Mouse (Mus musculus): Measurements from ENCODE around the gene Ppp4c. TPM values are rescaled to one million over a fixed set of nuclear protein-coding genes. Genes with fewer than 3 reads are reported as not detected.

The Ppp4c gene
- total and polyA plus RNA-seq, 2 experiments from 2014 or later, result 126 to 143 TPM

GRCm38 (mm10) chr7:126760391-126760802 lies 31.9 kb downstream of the Ppp4c start:
- ATAC-seq (peak; percentile 61), DNase-seq (ENCODE audit: low spot score) (peak; percentile 77)
- peak overlapping the region; percentile 80 for H3K9ac ChIP-seq (replicated peaks; ENCODE audit: low read length)
- H3K9me3 ChIP-seq (ENCODE audit: low read length), result no peaks in the 10 kb centered on the region
- H3K27ac ChIP-seq, result peak overlapping the region; percentile 89
- peak overlapping the region; percentile 73 for H3K4me3 ChIP-seq (ENCODE audit: low read length)
- peak overlapping the region; percentile 98 for H3K4me2 ChIP-seq (ENCODE audit: low read depth, low read length)
- peaks cover 16% of the 10 kb centered on the region for H3K36me3 ChIP-seq (ENCODE audit: insufficient read depth, low read length)
- H3K27me3 ChIP-seq (ENCODE audit: insufficient read depth, low read length), result no peaks in the 10 kb centered on the region
- 10% methylated on average over 3 of the region's 3 CpGs for WGBS
- H3K4me1 ChIP-seq (ENCODE audit: insufficient read depth, low read length), result peaks cover 24% of the 10 kb centered on the region
- no peak for TF ChIP-seq CTCF (IDR thresholded peaks at IDR 0.05; ENCODE audit: low read depth)

GRCm38 (mm10) chr7:126759672-126760390 lies 32.5 kb downstream of the Ppp4c start:
- Histone ChIP-seq H3K4me3 (ENCODE audit: low read length) (peak overlapping the region; percentile 73), H3K36me3 (ENCODE audit: insufficient read depth, low read length) (peaks cover 11% of the 10 kb centered on the region), H3K27ac (peak overlapping the region; percentile 89), H3K4me1 (ENCODE audit: insufficient read depth, low read length) (peaks cover 24% of the 10 kb centered on the region), H3K9me3 (ENCODE audit: low read length) (no peaks in the 10 kb centered on the region), H3K4me2 (ENCODE audit: low read depth, low read length) (peak overlapping the region; percentile 98), H3K9ac (replicated peaks; ENCODE audit: low read length) (peak overlapping the region; percentile 80), H3K27me3 (ENCODE audit: insufficient read depth, low read length) (no peaks in the 10 kb centered on the region)
- no peak for TF ChIP-seq CTCF (IDR thresholded peaks at IDR 0.05; ENCODE audit: low read depth)
- ATAC-seq (peak; percentile 41), DNase-seq (ENCODE audit: low spot score) (no peak)
- 1% methylated on average over 23 of the region's 24 CpGs for WGBS

- Histone ChIP-seq H3K27me3 (ENCODE audit: insufficient read depth, low read length) (no peaks in the 10 kb centered on the region), H3K4me3 (ENCODE audit: low read length) (peak within 1 kb of the TSS; percentile 73), H3K4me1 (ENCODE audit: insufficient read depth, low read length) (peaks cover 24% of the 10 kb centered on the region), H3K9ac (replicated peaks; ENCODE audit: low read length) (peak within 1 kb of the TSS; percentile 80), H3K27ac (peak within 1 kb of the TSS; percentile 89), H3K36me3 (ENCODE audit: insufficient read depth, low read length) (peaks cover 4% of the 10 kb centered on the region; the same call in 1 of the 2 replicates), H3K4me2 (ENCODE audit: low read depth, low read length) (peak within 1 kb of the TSS; percentile 98), H3K9me3 (ENCODE audit: low read length) (no peaks in the 10 kb centered on the region)
- DNase-seq (ENCODE audit: low spot score), result peak; percentile 95
- 2% methylated on average over 35 of the region's 38 CpGs for WGBS
- peak; percentile 78 for ATAC-seq
- peak; percentile 78 for TF ChIP-seq CTCF (IDR thresholded peaks at IDR 0.05; ENCODE audit: low read depth)
Observed at GRCm38 (mm10) chr7:126759050-126759671, 33.1 kb downstream of the Ppp4c start, which contains the start of gene Mapk3. TSS of gene Mapk3 (plus strand) at chr7:126759601.

GRCm38 (mm10) chr7:126758539-126758938 lies 33.8 kb downstream of the Ppp4c start:
- TF ChIP-seq CTCF (IDR thresholded peaks at IDR 0.05; ENCODE audit: low read depth), result no peak
- no peak for DNase-seq (ENCODE audit: low spot score)

GRCm38 (mm10) chr7:126754866-126755265 lies 37.4 kb downstream of the Ppp4c start:
- TF ChIP-seq CTCF (IDR thresholded peaks at IDR 0.05; ENCODE audit: low read depth), result peak; percentile 90
- Histone ChIP-seq H3K4me1 (ENCODE audit: insufficient read depth, low read length) (peaks cover 2% of the 10 kb centered on the region; the same call in 1 of the 2 replicates), H3K4me3 (ENCODE audit: low read length) (no peak overlapping the region), H3K9me3 (ENCODE audit: low read length) (no peaks in the 10 kb centered on the region), H3K4me2 (ENCODE audit: low read depth, low read length) (peak overlapping the region; percentile 39), H3K36me3 (ENCODE audit: insufficient read depth, low read length) (no peaks in the 10 kb centered on the region), H3K27me3 (ENCODE audit: insufficient read depth, low read length) (no peaks in the 10 kb centered on the region), H3K27ac (no peak overlapping the region), H3K9ac (replicated peaks; ENCODE audit: low read length) (no peak overlapping the region)
- peak; percentile 87 for DNase-seq (ENCODE audit: low spot score)
- peak; percentile 76 for ATAC-seq
- WGBS, result 3% methylated on average over 9 of the region's 9 CpGs

More at GRCm38 (mm10) chr7:126758539-126758938, 33.8 kb downstream of the Ppp4c start:
- no peaks in the 10 kb centered on the region for H3K27me3 ChIP-seq (ENCODE audit: insufficient read depth, low read length)
- 63% methylated on average over 7 of the region's 7 CpGs for WGBS
- ATAC-seq, result no peak
- H3K27ac ChIP-seq, result no peak overlapping the region
- H3K36me3 ChIP-seq (ENCODE audit: insufficient read depth, low read length), result no peaks in the 10 kb centered on the region
- H3K9me3 ChIP-seq (ENCODE audit: low read length), result no peaks in the 10 kb centered on the region
- H3K9ac ChIP-seq (replicated peaks; ENCODE audit: low read length), result no peak overlapping the region
- no peak overlapping the region for H3K4me3 ChIP-seq (ENCODE audit: low read length)
- H3K4me2 ChIP-seq (ENCODE audit: low read depth, low read length), result no peak overlapping the region
- H3K4me1 ChIP-seq (ENCODE audit: insufficient read depth, low read length), result peaks cover 24% of the 10 kb centered on the region

GRCm38 (mm10) chr7:126749582-126750343 lies 42.5 kb downstream of the Ppp4c start:
- Histone ChIP-seq H3K27ac (no peak overlapping the region), H3K36me3 (ENCODE audit: insufficient read depth, low read length) (no peaks in the 10 kb centered on the region), H3K9ac (replicated peaks; ENCODE audit: low read length) (no peak overlapping the region), H3K4me1 (ENCODE audit: insufficient read depth, low read length) (no peaks in the 10 kb centered on the region), H3K9me3 (ENCODE audit: low read length) (no peaks in the 10 kb centered on the region), H3K27me3 (ENCODE audit: insufficient read depth, low read length) (no peaks in the 10 kb centered on the region), H3K4me2 (ENCODE audit: low read depth, low read length) (no peak overlapping the region), H3K4me3 (ENCODE audit: low read length) (no peak overlapping the region)
- 89% methylated on average over 17 of the region's 17 CpGs for WGBS
- no peak for TF ChIP-seq CTCF (IDR thresholded peaks at IDR 0.05; ENCODE audit: low read depth)
- DNase-seq (ENCODE audit: low spot score) (no peak), ATAC-seq (no peak)

Data from hindbrain, postnatal 0 days (tissue).